Comparison of ENCODE assay signal across 25 mouse cellular contexts in genomic region chr11:56641716-56642115, GRCm38 (mm10).
"Had no signal": no experiment of that assay in that cellular context is flagged by ENCODE, and none has a peak within 500 bp of the region (broad histone marks: within the 10 kb centered on the region; RNA-seq: fewer than 3 reads in every experiment).

No protein-coding gene starts in this region.

- H3K4me3 ChIP-seq: embryonic facial prominence, embryonic 10.5 days; embryonic facial prominence, embryonic 12.5 days; embryonic facial prominence, embryonic 13.5 days; embryonic facial prominence, embryonic 15.5 days; erythroblast, embryonic 14.5 days; forebrain, embryonic 10.5 days; forebrain, embryonic 15.5 days; gastrocnemius, adult 2 months; heart, adult 2 months; heart, embryonic 10.5 days had no signal

- H3K4me1 ChIP-seq: embryonic facial prominence, embryonic 10.5 days; embryonic facial prominence, embryonic 12.5 days; embryonic facial prominence, embryonic 13.5 days; embryonic facial prominence, embryonic 15.5 days; heart, embryonic 10.5 days had no signal

- H3K27me3 ChIP-seq: embryonic facial prominence, embryonic 12.5 days; embryonic facial prominence, embryonic 13.5 days; embryonic facial prominence, embryonic 15.5 days; forebrain, embryonic 15.5 days had no signal

- H3K27ac ChIP-seq: embryonic facial prominence, embryonic 10.5 days; embryonic facial prominence, embryonic 12.5 days; embryonic facial prominence, embryonic 13.5 days; embryonic facial prominence, embryonic 15.5 days; forebrain, embryonic 10.5 days; forebrain, embryonic 15.5 days; gastrocnemius, adult 2 months; heart, adult 2 months; heart, embryonic 10.5 days had no signal

- H3K36me3 ChIP-seq: embryonic facial prominence, embryonic 10.5 days; embryonic facial prominence, embryonic 12.5 days; embryonic facial prominence, embryonic 13.5 days; embryonic facial prominence, embryonic 15.5 days; forebrain, embryonic 10.5 days; forebrain, embryonic 15.5 days; heart, embryonic 10.5 days had no signal

- H3K9me3 ChIP-seq: embryonic facial prominence, embryonic 10.5 days; embryonic facial prominence, embryonic 12.5 days; embryonic facial prominence, embryonic 13.5 days; embryonic facial prominence, embryonic 15.5 days; forebrain, embryonic 10.5 days; forebrain, embryonic 15.5 days; heart, embryonic 10.5 days had no signal

- H3K9ac ChIP-seq: embryonic facial prominence, embryonic 12.5 days; embryonic facial prominence, embryonic 13.5 days; embryonic facial prominence, embryonic 15.5 days; forebrain, embryonic 15.5 days had no signal

- DNase-seq: cerebellum, adult 2 months; cerebellum, adult 8-10 months; cerebellum, adult 9-10 months; cerebellum, adult 9-11 months; cerebellum, postnatal 14 days; cerebellum, postnatal 25 days; cerebellum, postnatal 36 days; embryo, embryonic 11 days; gastrocnemius, adult 2 months; gastrocnemius, postnatal 10 days; gastrocnemius, postnatal 14 days; gastrocnemius, postnatal 25 days; gastrocnemius, postnatal 36 days; heart, adult 11 months; heart, adult 18-20 months; heart, adult 2 months had no signal

- ATAC-seq: forebrain, embryonic 15.5 days; forebrain, embryonic 16.5 days had no signal

- H3K4me2 ChIP-seq: embryonic facial prominence, embryonic 12.5 days; embryonic facial prominence, embryonic 13.5 days; embryonic facial prominence, embryonic 15.5 days; forebrain, embryonic 15.5 days had no signal
